Mouse (Mus musculus): ENCODE results near the gene Tnxb.

Gene Tnxb

GRCm38 (mm10) chr17:34658591-34658990 lies 11.7 kb upstream of the Tnxb start:
- intact Hi-C loops (cut with DNase I): no loop called here

- intact Hi-C loops (cut with DNase I): no loop called here
Measured at GRCm38 (mm10) chr17:34659181-34659896, 11.0 kb upstream of the Tnxb start.

- intact Hi-C loops (cut with DNase I): no loop called here
Measured at GRCm38 (mm10) chr17:34659897-34660214, 10.5 kb upstream of the Tnxb start.

GRCm38 (mm10) chr17:34660259-34660820 lies 10.0 kb upstream of the Tnxb start:
- intact Hi-C loops (cut with DNase I): no loop called here

GRCm38 (mm10) chr17:34661121-34661591 lies 9.2 kb upstream of the Tnxb start:
- intact Hi-C loops (cut with DNase I): no loop called here

GRCm38 (mm10) chr17:34662468-34662867 lies 7.9 kb upstream of the Tnxb start:
- intact Hi-C loops (cut with DNase I): no loop called here

GRCm38 (mm10) chr17:34662978-34663377 lies 7.4 kb upstream of the Tnxb start:
- intact Hi-C loops (cut with DNase I): no loop called here

GRCm38 (mm10) chr17:34663558-34663957 lies 6.8 kb upstream of the Tnxb start:
- intact Hi-C loops (cut with DNase I): no loop called here

- intact Hi-C loops (cut with DNase I): no loop called here
Measured at GRCm38 (mm10) chr17:34664472-34664871, 5.9 kb upstream of the Tnxb start.

GRCm38 (mm10) chr17:34671151-34672066 lies 1.1 kb downstream of the Tnxb start:
- intact Hi-C loops (cut with DNase I): no loop called here

- intact Hi-C loops (cut with DNase I): no loop called here
Measured at GRCm38 (mm10) chr17:34672246-34672792, 2.0 kb downstream of the Tnxb start.

GRCm38 (mm10) chr17:34673139-34673538 lies 2.8 kb downstream of the Tnxb start:
- intact Hi-C loops (cut with DNase I): no loop called here

GRCm38 (mm10) chr17:34674524-34675204 lies 4.3 kb downstream of the Tnxb start:
- intact Hi-C loops (cut with DNase I): no loop called here

- intact Hi-C loops (cut with DNase I): no loop called here
Measured at GRCm38 (mm10) chr17:34675205-34676092, 5.1 kb downstream of the Tnxb start.

- intact Hi-C loops (cut with DNase I): no loop called here
Measured at GRCm38 (mm10) chr17:34676093-34676460, 5.7 kb downstream of the Tnxb start.

- intact Hi-C loops (cut with DNase I): no loop called here
Measured at GRCm38 (mm10) chr17:34676671-34677070, 6.3 kb downstream of the Tnxb start.

GRCm38 (mm10) chr17:34680191-34680590 lies 9.9 kb downstream of the Tnxb start:
- intact Hi-C loops (cut with DNase I): no loop called here

GRCm38 (mm10) chr17:34680621-34681020 lies 10.3 kb downstream of the Tnxb start:
- intact Hi-C loops (cut with DNase I): no loop called here

- intact Hi-C loops (cut with DNase I): no loop called here
Measured at GRCm38 (mm10) chr17:34681132-34681571, 10.8 kb downstream of the Tnxb start.

- intact Hi-C loops (cut with DNase I): no loop called here
Measured at GRCm38 (mm10) chr17:34681881-34682536, 11.7 kb downstream of the Tnxb start.
